Mouse (Mus musculus) lung, postnatal 0 days (tissue): ENCODE data around the gene Mad1l1. TPM values are rescaled to one million over a fixed set of nuclear protein-coding genes. Genes with fewer than 3 reads are reported as not detected.

Experiments used
- ATAC-seq: fragments of 200-750 bp; cut with Nextera tagmentation; 2 replicates; pipeline ENCODE4 v1.8.0; 2017; ENCODE audit warnings: moderate library complexity
- DNase-seq: peaks from one replicate; pipeline ENCODE4 v3.0.0-alpha.2; 2016; ENCODE audit warnings: low spot score
- H3K27ac ChIP-seq: fragments of 300-500 bp; sonication (generic); 2 replicates; pipeline ENCODE4 v1.5.1; 2014; ENCODE audit warnings: antibody characterized with exemption, mild to moderate bottlenecking, low read length, mixed read lengths
- H3K27me3 ChIP-seq: fragments of 300-500 bp; sonication (generic); replicated peaks from 2 replicates; pipeline ENCODE4 v1.6.1; 2014; ENCODE audit warnings: low read length, mixed read lengths; ENCODE audit not compliant: insufficient read depth
- H3K36me3 ChIP-seq: fragments of 300-500 bp; sonication (generic); 2 replicates; pipeline ENCODE4 v1.6.1; 2014; ENCODE audit warnings: low read length, mixed read lengths; ENCODE audit not compliant: insufficient read depth
- H3K4me1 ChIP-seq: fragments of 300-500 bp; sonication (generic); 2 replicates; pipeline ENCODE4 v1.6.1; 2014; ENCODE audit warnings: antibody characterized with exemption, low read depth, low read length, mixed read lengths; ENCODE audit not compliant: insufficient read depth
- H3K4me2 ChIP-seq: fragments of 300-500 bp; sonication (generic); replicated peaks from 2 replicates; pipeline ENCODE4 v1.6.1; 2014; ENCODE audit warnings: low read depth, mild to moderate bottlenecking, low read length, moderate library complexity, mixed read lengths
- H3K4me3 ChIP-seq: fragments of 300-500 bp; sonication (generic); 2 replicates; pipeline ENCODE4 v1.5.1; 2014; ENCODE audit warnings: low read depth, low read length
- H3K9ac ChIP-seq: fragments of 300-500 bp; sonication (generic); replicated peaks from 2 replicates; pipeline ENCODE4 v1.6.1; 2014; ENCODE audit warnings: low read depth, mild to moderate bottlenecking
- H3K9me3 ChIP-seq: fragments of 300-500 bp; sonication (generic); 2 replicates; pipeline ENCODE4 v1.6.1; 2016; ENCODE audit warnings: low read length, mixed read lengths
- CTCF ChIP-seq: IDR thresholded peaks from 2 replicates; pipeline ENCODE4 v1.5.1; 2016; ENCODE audit warnings: antibody characterized with exemption, mild to moderate bottlenecking
- EP300 ChIP-seq: IDR thresholded peaks from 2 replicates; pipeline ENCODE4 v1.6.1; 2016; ENCODE audit warnings: antibody characterized with exemption, mild to moderate bottlenecking, control low read depth
- WGBS: fragments of 180-500 bp; shearing (Covaris S2); extraction: QIAGEN DNeasy Blood & Tissue Kit; methylation state at CpG from one replicate; pipeline ENCODE4 v1.1.7; 2014; 5-methylcytosine and 5-hydroxymethylcytosine counted together
- polyA plus RNA-seq: library from polyadenylated mRNA; unstranded; fragments of >200 nt; fragmentation: Nextera tagmentation; extraction: Ambion mirVana; gene quantifications from 2 replicates; pipeline ENCODE4 v1.2.1, GENCODE M21; 2015

Mad1l1 gene
- polyA plus RNA-seq, 1 experiment from 2014 or later: 18.4 TPM

DNA sequence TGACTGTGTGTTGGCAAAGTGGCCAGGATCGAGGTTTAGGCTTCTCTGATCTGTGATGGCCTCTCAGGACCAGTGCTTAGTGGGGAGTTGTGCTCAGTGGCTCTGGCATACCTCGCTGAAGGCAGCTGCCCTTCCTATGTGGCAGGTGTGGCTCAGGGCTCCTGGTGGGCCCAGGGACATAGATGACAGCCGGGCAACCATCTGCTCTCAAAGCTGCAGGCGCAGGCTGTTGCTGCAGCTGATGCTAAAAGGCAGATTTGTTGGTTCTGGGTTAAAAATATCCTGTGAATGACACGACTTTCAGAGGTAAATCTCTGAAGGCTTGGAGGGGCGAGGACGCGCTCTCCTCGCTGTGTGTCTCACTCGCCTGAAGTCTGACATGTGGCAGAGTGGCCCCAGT is 299.6 kb downstream of the Mad1l1 start:
- H3K9me3 ChIP-seq: no peaks in the 10 kb centered on the region
- TF ChIP-seq CTCF (no peak), EP300 (no peak)
- H3K27me3 ChIP-seq: no peaks in the 10 kb centered on the region
- WGBS: 78% methylated on average over 10 of the region's 10 CpGs
- H3K4me2 ChIP-seq: no peak overlapping the region
- no peaks in the 10 kb centered on the region for H3K4me1 ChIP-seq
- H3K9ac ChIP-seq: no peak overlapping the region
- no peak overlapping the region for H3K27ac ChIP-seq
- no peak for ATAC-seq
- H3K36me3 ChIP-seq: no peaks in the 10 kb centered on the region
- H3K4me3 ChIP-seq: no peak overlapping the region
- DNase-seq: no peak

- DNase-seq: no peak
- Histone ChIP-seq H3K4me2 (no peak overlapping the region), H3K4me1 (no peaks in the 10 kb centered on the region), H3K9me3 (no peaks in the 10 kb centered on the region), H3K27me3 (no peaks in the 10 kb centered on the region), H3K9ac (no peak overlapping the region), H3K36me3 (no peaks in the 10 kb centered on the region), H3K4me3 (no peak overlapping the region), H3K27ac (no peak overlapping the region)
- TF ChIP-seq CTCF: no peak
- TF ChIP-seq EP300: no peak
- no peak for ATAC-seq
- WGBS: 88% methylated on average over 1 of the region's 1 CpGs
Observed at GRCm38 (mm10) chr5:140019616-140020015, 301.7 kb downstream of the Mad1l1 start.

DNA sequence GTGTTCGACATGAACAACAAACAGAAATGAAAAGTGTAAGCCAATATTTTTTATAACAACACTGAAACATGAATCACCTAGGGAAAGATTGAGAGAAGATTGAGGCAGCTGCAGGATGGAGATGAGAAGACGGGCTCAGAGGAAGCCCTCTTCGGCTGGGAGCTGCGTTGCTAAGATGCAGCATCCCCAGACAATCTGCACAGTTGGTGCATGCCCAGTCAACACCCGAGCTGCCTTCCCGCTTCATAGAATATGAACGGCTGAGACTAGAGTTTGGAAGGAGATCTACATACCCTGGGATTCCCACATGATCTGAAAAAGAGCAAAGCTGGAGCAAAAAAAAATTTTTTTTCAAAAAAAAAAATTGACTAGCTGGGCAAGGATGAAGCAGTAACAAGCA is 302.6 kb downstream of the Mad1l1 start:
- Histone ChIP-seq H3K4me2 (no peak overlapping the region), H3K9me3 (no peaks in the 10 kb centered on the region), H3K4me1 (no peaks in the 10 kb centered on the region), H3K4me3 (no peak overlapping the region), H3K9ac (no peak overlapping the region), H3K27ac (no peak overlapping the region), H3K36me3 (no peaks in the 10 kb centered on the region), H3K27me3 (no peaks in the 10 kb centered on the region)
- WGBS: 89% methylated on average over 7 of the region's 7 CpGs
- no peak for TF ChIP-seq EP300
- TF ChIP-seq CTCF: no peak
- DNase-seq: no peak
- no peak for ATAC-seq

DNA sequence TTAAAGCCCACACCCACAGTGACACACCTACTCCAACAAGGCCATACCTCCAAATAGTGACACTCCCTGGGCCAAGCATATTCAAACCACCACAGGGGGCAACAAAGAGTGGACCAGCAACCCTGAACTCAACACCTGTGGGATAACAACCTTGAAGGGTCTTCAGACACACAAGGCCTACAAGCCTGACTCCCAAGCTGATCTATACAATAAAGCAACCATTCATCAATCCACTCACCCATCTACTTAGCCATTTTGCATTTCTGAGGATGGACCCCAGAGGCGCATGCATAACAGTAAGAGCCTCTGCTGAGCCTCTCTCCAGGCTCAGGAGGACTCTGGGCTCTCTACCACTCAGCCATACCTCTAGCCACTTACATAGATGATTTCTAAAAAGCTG is 304.5 kb downstream of the Mad1l1 start:
- H3K9ac ChIP-seq: no peak overlapping the region
- H3K27ac ChIP-seq: no peak overlapping the region
- 96% methylated on average over 1 of the region's 1 CpGs for WGBS
- ATAC-seq: no peak
- no peak overlapping the region for H3K4me3 ChIP-seq
- no peaks in the 10 kb centered on the region for H3K9me3 ChIP-seq
- H3K4me1 ChIP-seq: no peaks in the 10 kb centered on the region
- no peaks in the 10 kb centered on the region for H3K27me3 ChIP-seq
- H3K36me3 ChIP-seq: no peaks in the 10 kb centered on the region
- no peak for TF ChIP-seq EP300
- no peak for TF ChIP-seq CTCF
- DNase-seq: no peak
- no peak overlapping the region for H3K4me2 ChIP-seq

DNA sequence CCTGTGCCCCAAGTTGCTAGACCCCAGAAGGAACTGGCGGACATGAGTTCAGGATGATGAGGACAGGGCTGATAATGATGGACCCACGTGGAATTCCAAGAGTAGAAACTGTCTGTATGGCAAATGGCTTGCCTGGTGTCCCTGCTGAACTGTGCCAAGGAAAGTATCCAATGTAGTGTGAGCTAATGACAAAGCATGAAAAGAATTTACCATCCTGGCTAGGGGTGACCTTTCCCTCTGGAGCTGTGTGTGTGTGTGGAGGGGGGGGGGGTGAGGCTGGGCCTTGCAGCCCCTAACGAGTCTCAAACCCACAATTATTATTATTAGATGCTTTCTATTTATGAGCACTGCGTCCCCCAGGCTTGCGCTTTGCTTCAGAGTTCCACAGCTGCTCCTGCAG is 307.7 kb downstream of the Mad1l1 start:
- ATAC-seq (no peak), DNase-seq (no peak)
- Histone ChIP-seq H3K27ac (no peak overlapping the region), H3K4me3 (no peak overlapping the region), H3K9me3 (no peaks in the 10 kb centered on the region), H3K4me1 (no peaks in the 10 kb centered on the region), H3K9ac (no peak overlapping the region), H3K4me2 (no peak overlapping the region), H3K27me3 (no peaks in the 10 kb centered on the region), H3K36me3 (no peaks in the 10 kb centered on the region)
- no peak for TF ChIP-seq CTCF
- TF ChIP-seq EP300: no peak
- 81% methylated on average over 5 of the region's 5 CpGs for WGBS

GRCm38 (mm10) chr5:140012286-140012967 is 308.9 kb downstream of the Mad1l1 start:
- H3K4me2 ChIP-seq: no peak overlapping the region
- 74% methylated on average over 12 of the region's 12 CpGs for WGBS
- TF ChIP-seq EP300: no peak
- no peak for TF ChIP-seq CTCF
- no peak overlapping the region for H3K9ac ChIP-seq
- no peaks in the 10 kb centered on the region for H3K36me3 ChIP-seq
- no peak overlapping the region for H3K4me3 ChIP-seq
- no peaks in the 10 kb centered on the region for H3K27me3 ChIP-seq
- DNase-seq: no peak
- no peak overlapping the region for H3K27ac ChIP-seq
- H3K4me1 ChIP-seq: no peaks in the 10 kb centered on the region
- H3K9me3 ChIP-seq: no peaks in the 10 kb centered on the region
- no peak for ATAC-seq

DNA sequence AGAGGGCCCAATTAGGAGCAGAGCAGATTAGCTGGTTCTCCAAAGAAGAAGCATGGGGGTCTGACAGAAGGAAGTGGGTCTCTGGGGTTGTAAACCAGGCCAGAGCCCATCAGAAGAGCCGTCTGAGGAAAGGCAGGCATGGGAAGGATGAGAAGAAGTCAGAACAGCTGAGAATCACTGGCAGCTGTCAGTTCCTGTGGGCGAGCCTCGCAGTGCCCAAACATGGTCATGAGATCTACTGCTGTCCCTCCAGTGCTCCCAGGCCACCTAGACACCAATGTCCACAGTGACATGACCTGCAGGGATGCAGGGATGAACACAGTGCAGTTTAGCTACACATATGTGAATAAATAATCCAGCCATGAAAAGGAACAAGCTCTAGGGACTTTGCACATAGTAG is 310.9 kb downstream of the Mad1l1 start:
- DNase-seq: no peak
- no peak for ATAC-seq
- WGBS: 71% methylated on average over 3 of the region's 3 CpGs
- H3K9me3 ChIP-seq: no peaks in the 10 kb centered on the region
- H3K9ac ChIP-seq: no peak overlapping the region
- no peaks in the 10 kb centered on the region for H3K27me3 ChIP-seq
- no peaks in the 10 kb centered on the region for H3K4me1 ChIP-seq
- TF ChIP-seq EP300 (no peak), CTCF (no peak)
- no peak overlapping the region for H3K4me3 ChIP-seq
- no peaks in the 10 kb centered on the region for H3K36me3 ChIP-seq
- no peak overlapping the region for H3K4me2 ChIP-seq
- H3K27ac ChIP-seq: no peak overlapping the region
